Mouse (Mus musculus): ENCODE data around the gene Zfyve27.

DNA sequence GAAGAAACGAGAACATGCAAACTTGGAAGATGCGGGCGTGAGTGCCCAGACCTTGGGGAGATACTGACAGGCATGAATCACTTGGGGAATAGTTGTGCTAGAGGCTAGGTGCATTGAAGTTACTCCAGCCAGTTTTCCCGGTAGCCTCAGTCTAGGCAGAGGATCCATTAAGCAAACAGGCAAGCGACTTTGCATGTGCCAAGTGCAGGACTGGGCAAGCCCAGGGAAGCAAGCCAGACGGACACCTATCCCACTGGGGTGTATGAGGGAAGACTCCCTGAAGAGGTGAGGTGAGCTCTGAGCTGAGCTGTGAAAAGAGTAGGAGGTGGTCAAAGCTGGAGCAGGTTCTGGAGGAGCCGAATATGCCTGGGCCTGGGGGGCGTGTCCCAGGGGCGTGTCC, 3.7 kb downstream of the Zfyve27 start:
- TF ChIP-seq GATA1 (IDR thresholded peaks at IDR 0.05; ENCODE audit: low read depth, low read length) (no peak), POLR2A (IDR thresholded peaks at IDR 0.05; ENCODE audit: control insufficient read depth in 1 of 2, insufficient read depth in 1 of 2, low read depth in 1 of 2, low read length in 2 of 2, poor library complexity in 1 of 2) (no peak), ZNF384 (IDR thresholded peaks at IDR 0.05; ENCODE audit: low read depth, low read length) (no peak), CTCF (IDR thresholded peaks at IDR 0.05 in 2 of 3, conservative IDR thresholded peaks at IDR 0.05 in 1 of 3; ENCODE audit: control insufficient read depth in 1 of 3, insufficient read depth in 1 of 3, low read depth in 2 of 3, low read length in 3 of 3, poor library complexity in 1 of 3, severe bottlenecking in 1 of 3) (no peak), TCF12 (IDR thresholded peaks at IDR 0.05; ENCODE audit: low read depth, low read length) (no peak), HCFC1 (IDR thresholded peaks at IDR 0.05; ENCODE audit: low read depth, low read length) (no peak), CHD1 (IDR thresholded peaks at IDR 0.05; ENCODE audit: low read depth, low read length) (no peak), BHLHE40 (IDR thresholded peaks at IDR 0.05; ENCODE audit: borderline replicate concordance, low read depth, low read length) (no peak), EP300 (IDR thresholded peaks at IDR 0.05; ENCODE audit: low read depth in 1 of 2, low read length in 2 of 2) (no peak)

Data from MEL (cell line).